ENCODE assay signal across 1 mouse cellular context in the genomic region with DNA sequence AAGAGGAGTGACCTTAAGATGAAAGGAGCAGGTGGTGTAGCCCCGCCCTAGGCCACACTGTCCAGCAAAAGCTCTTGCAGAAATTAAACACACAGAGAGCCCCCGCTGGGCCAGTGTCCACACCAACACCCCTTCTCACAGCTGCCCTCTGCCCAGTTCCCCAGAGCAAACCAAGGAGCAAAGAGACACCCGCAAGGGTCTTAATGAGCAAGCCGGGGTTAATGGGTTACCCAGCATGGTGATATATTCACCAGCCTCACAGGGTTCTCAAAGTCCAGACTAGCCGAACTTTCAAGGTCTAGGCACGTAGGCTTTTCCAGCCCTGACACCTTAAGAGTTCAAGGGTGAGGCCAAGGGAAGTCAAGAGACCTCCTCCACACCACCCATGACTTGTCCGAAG.
A peak's percentile ranks its signal among the peaks of the same experiment; 100 is the strongest.
TF ChIP-seq lines count a peak whose summit lies in the region.

No protein-coding gene starts in this region.

TF ChIP-seq in MEL, 35 proteins besides CTCF, POLR2A, EP300 and RAD21:
- TF ChIP-seq NRF1 (IDR thresholded peaks at IDR 0.05; ENCODE audit: insufficient read depth, low read depth, low read length, poor library complexity, severe bottlenecking) = no peak
- TF ChIP-seq MXI1 (IDR thresholded peaks at IDR 0.05; ENCODE audit: low read depth, low read length) = 0 out of 2 replicates have a peak, but pooled peaks have one; percentile 20
